Mouse (Mus musculus) erythroblast, embryonic 14.5 days (primary cell): ENCODE results near the gene Serpini2. TPM values are rescaled to one million over a fixed set of nuclear protein-coding genes. Genes with fewer than 3 reads are reported as not detected.

Experiments used
- H3K27me3 ChIP-seq: 2 replicates; pipeline ENCODE4 v1.6.1; 2012; ENCODE audit warnings: inconsistent platforms; ENCODE audit not compliant: control insufficient read depth
- H3K36me3 ChIP-seq: 2 replicates; pipeline ENCODE4 v1.6.1; 2012; ENCODE audit warnings: mild to moderate bottlenecking, inconsistent platforms; ENCODE audit not compliant: control insufficient read depth
- H3K4me1 ChIP-seq: 2 replicates; pipeline ENCODE4 v1.6.1; 2012; ENCODE audit warnings: inconsistent platforms; ENCODE audit not compliant: control insufficient read depth
- H3K4me3 ChIP-seq: replicated peaks from 2 replicates; pipeline ENCODE3; 2012; ENCODE audit warnings: moderate library complexity, mild to moderate bottlenecking, inconsistent platforms
- H3K9me3 ChIP-seq: 2 replicates; pipeline ENCODE4 v1.6.1; 2012; ENCODE audit warnings: low read length, inconsistent platforms, mixed read lengths; ENCODE audit not compliant: control insufficient read depth
- GATA1 ChIP-seq: IDR thresholded peaks from 2 replicates; pipeline ENCODE4 v1.6.1; 2012; ENCODE audit warnings: low read length, inconsistent platforms, mixed read lengths
- TAL1 ChIP-seq: IDR thresholded peaks from 3 replicates; pipeline ENCODE4 v1.6.1; 2012; ENCODE audit warnings: low read length, inconsistent platforms, mixed read lengths
- polyA plus RNA-seq: library from polyadenylated mRNA; stranded (reverse); fragments of >175 nt; gene quantifications from 2 replicates; pipeline ENCODE4 v1.2.3, GENCODE M21; 2012

The Serpini2 gene
- polyA plus RNA-seq, 1 experiment: not detected

- Histone ChIP-seq H3K4me3 (no peak overlapping the region), H3K4me1 (no peaks in the 10 kb centered on the region), H3K27me3 (no peaks in the 10 kb centered on the region), H3K36me3 (no peaks in the 10 kb centered on the region), H3K9me3 (no peaks in the 10 kb centered on the region)
- no peak for TF ChIP-seq GATA1
- TF ChIP-seq TAL1: no peak
Observed at GRCm38 (mm10) chr3:75277455-75277854, 7.6 kb upstream of the Serpini2 start.

- Histone ChIP-seq H3K4me1 (no peaks in the 10 kb centered on the region), H3K36me3 (no peaks in the 10 kb centered on the region), H3K4me3 (no peak overlapping the region), H3K27me3 (no peaks in the 10 kb centered on the region), H3K9me3 (no peaks in the 10 kb centered on the region)
- TF ChIP-seq GATA1: no peak
Observed at GRCm38 (mm10) chr3:75276522-75276921, 6.6 kb upstream of the Serpini2 start.

DNA sequence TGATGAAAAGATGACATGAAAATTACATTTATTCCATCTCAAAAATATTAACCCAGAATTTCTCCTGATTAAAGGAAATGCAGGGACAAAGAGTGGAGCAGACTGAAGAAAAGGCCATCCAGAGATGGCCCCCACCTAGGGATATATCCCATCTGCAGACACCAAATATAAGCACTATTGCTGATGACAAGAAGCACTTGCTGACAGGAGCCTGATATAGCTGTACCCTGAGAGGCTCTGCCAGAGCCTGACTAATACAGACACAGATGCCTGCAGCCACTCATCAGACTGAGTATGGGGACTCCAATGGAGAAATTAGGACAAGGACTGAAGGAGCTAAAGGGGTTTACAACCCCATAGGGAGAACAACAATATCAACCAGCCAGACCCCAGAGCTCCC, 5.2 kb upstream of the Serpini2 start:
- no peak for TF ChIP-seq TAL1
- no peak for TF ChIP-seq GATA1

GRCm38 (mm10) chr3:75259356-75259755, 10.5 kb downstream of the Serpini2 start:
- no peaks in the 10 kb centered on the region for H3K27me3 ChIP-seq
- TF ChIP-seq GATA1 (no peak), TAL1 (no peak)

More for the DNA sequence above, 5.2 kb upstream of the Serpini2 start:
- Histone ChIP-seq H3K27me3 (no peaks in the 10 kb centered on the region), H3K4me1 (no peaks in the 10 kb centered on the region), H3K36me3 (no peaks in the 10 kb centered on the region), H3K4me3 (no peak overlapping the region), H3K9me3 (no peaks in the 10 kb centered on the region)

GRCm38 (mm10) chr3:75219694-75220093, 50.2 kb downstream of the Serpini2 start:
- TF ChIP-seq TAL1 (no peak), GATA1 (no peak)
- Histone ChIP-seq H3K27me3 (no peaks in the 10 kb centered on the region), H3K36me3 (no peaks in the 10 kb centered on the region), H3K4me3 (no peak overlapping the region), H3K4me1 (no peaks in the 10 kb centered on the region), H3K9me3 (no peaks in the 10 kb centered on the region)

More at GRCm38 (mm10) chr3:75259356-75259755, 10.5 kb downstream of the Serpini2 start:
- Histone ChIP-seq H3K9me3 (no peaks in the 10 kb centered on the region), H3K4me1 (no peaks in the 10 kb centered on the region), H3K36me3 (no peaks in the 10 kb centered on the region), H3K4me3 (no peak overlapping the region)

- Histone ChIP-seq H3K9me3 (no peaks in the 10 kb centered on the region), H3K27me3 (no peaks in the 10 kb centered on the region), H3K36me3 (no peaks in the 10 kb centered on the region), H3K4me1 (no peaks in the 10 kb centered on the region), H3K4me3 (no peak overlapping the region)
- no peak for TF ChIP-seq GATA1
- no peak for TF ChIP-seq TAL1
Observed at GRCm38 (mm10) chr3:75219211-75219610, 50.7 kb downstream of the Serpini2 start.

- no peaks in the 10 kb centered on the region for H3K36me3 ChIP-seq
- no peak for TF ChIP-seq TAL1
- no peak for TF ChIP-seq GATA1
- H3K27me3 ChIP-seq: no peaks in the 10 kb centered on the region
- H3K9me3 ChIP-seq: no peaks in the 10 kb centered on the region
- no peak overlapping the region for H3K4me3 ChIP-seq
- H3K4me1 ChIP-seq: no peaks in the 10 kb centered on the region
Observed at GRCm38 (mm10) chr3:75202808-75203503, 66.9 kb downstream of the Serpini2 start.

Other genes starting within 250 kb of the Serpini2 start
- not detected in 2 replicates for gene Zbbx, start 105.0 kb downstream of the Serpini2 start, polyA plus RNA-seq
- not detected in 2 replicates for gene Wdr49, start 212.1 kb upstream of the Serpini2 start, polyA plus RNA-seq